Mouse (Mus musculus) stomach, postnatal 0 days (tissue): ENCODE measurements around the gene S100b.

Experiments used
- CTCF ChIP-seq: IDR thresholded peaks from 2 replicates; pipeline ENCODE4 v1.5.1; 2016; ENCODE audit warnings: antibody characterized with exemption, low read depth, mild to moderate bottlenecking, moderate library complexity
- EP300 ChIP-seq: optimal IDR thresholded peaks from 2 replicates; pipeline ENCODE3; 2016; ENCODE audit warnings: antibody characterized with exemption

GRCm38 (mm10) chr10:76218240-76218639 lies 35.4 kb upstream of the S100b start:
- TF ChIP-seq CTCF (no peak), EP300 (no peak)
